Mouse (Mus musculus): ENCODE data around the gene Cntnap5b.

- TF ChIP-seq POLR2A (IDR thresholded peaks at IDR 0.05; ENCODE audit: borderline replicate concordance, control insufficient read depth, low read depth, low read length) (no peak), CTCF (IDR thresholded peaks at IDR 0.05; ENCODE audit: control insufficient read depth, insufficient read depth, low read length) (no peak)
Observed at GRCm38 (mm10) chr1:100430038-100430774, 657.6 kb downstream of the Cntnap5b start.
